Comparison of ENCODE assay signal across 19 mouse cellular contexts in the genomic region with DNA sequence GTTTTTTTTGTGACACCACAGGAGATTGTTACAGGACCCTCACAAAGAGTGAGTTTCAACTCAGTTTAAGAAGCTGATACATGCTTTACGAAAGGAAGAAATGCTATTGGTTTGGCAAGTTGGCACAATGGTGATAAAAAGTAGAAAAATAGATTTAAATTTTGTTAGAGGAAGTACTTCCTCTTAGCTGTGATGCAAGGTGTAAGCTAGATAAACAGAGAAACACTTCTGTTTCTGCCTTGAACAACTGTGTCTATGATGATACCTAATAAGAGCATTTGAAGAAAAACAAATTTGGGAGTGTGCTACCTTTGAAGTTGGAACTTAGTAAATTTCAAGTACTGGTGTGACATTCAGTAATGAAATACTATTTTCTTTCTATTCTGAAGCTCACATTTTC. TPM values are rescaled to one million over a fixed set of nuclear protein-coding genes. Genes with fewer than 3 reads are reported as not detected.
DNase-seq lines count a peak whose midpoint lies in the region; ATAC-seq and TF ChIP-seq lines count a peak whose summit lies in the region.
"Had no signal": no experiment of that assay in that cellular context is flagged by ENCODE, and none has a peak within 500 bp of the region (broad histone marks: within the 10 kb centered on the region; RNA-seq: fewer than 3 reads in every experiment).

No protein-coding gene starts in this region.

- peaks cover 16 to 46% of the 10 kb centered on the region in 2 experiments for H3K36me3 ChIP-seq in MEL (ENCODE audit: control insufficient read depth in 1 of 2, insufficient read depth in 2 of 2, low read length in 2 of 2)

- H3K27ac ChIP-seq in MEL (ENCODE audit: control insufficient read depth, low read depth, low read length) = peak overlapping the region; percentile 21; the same call in 1 of the 2 replicates
- H3K27ac ChIP-seq: embryonic facial prominence, embryonic 12.5 days; forebrain, embryonic 15.5 days; heart, adult 2 months; hindbrain, embryonic 12.5 days had no signal

- H3K9ac ChIP-seq in MEL (ENCODE audit: control insufficient read depth, low read depth, low read length, poor library complexity, severe bottlenecking) = no peak overlapping the region
- H3K9ac ChIP-seq: embryonic facial prominence, embryonic 12.5 days; forebrain, embryonic 15.5 days; heart, embryonic 12.5 days; hindbrain, embryonic 12.5 days had no signal

- no peak for TF ChIP-seq POLR2A in MEL (IDR thresholded peaks at IDR 0.05; ENCODE audit: control insufficient read depth in 1 of 2, insufficient read depth in 1 of 2, low read depth in 1 of 2, low read length in 2 of 2, poor library complexity in 1 of 2)

- TF ChIP-seq RAD21 in MEL (IDR thresholded peaks at IDR 0.05; ENCODE audit: low read depth, low read length) = no peak

- peak; percentile 48 to 67; a peak in 2 of 4 replicates for TF ChIP-seq EP300 in MEL (IDR thresholded peaks at IDR 0.05; ENCODE audit: low read depth in 1 of 2, low read length in 2 of 2)

- H3K27me3 ChIP-seq in MEL (ENCODE audit: control insufficient read depth in 1 of 2, insufficient read depth in 2 of 2, low read length in 2 of 2) = no peaks in the 10 kb centered on the region
- H3K27me3 ChIP-seq: embryonic facial prominence, embryonic 12.5 days; forebrain, embryonic 15.5 days; heart, embryonic 12.5 days; hindbrain, embryonic 12.5 days had no signal

- H3K79me2 ChIP-seq in MEL (ENCODE audit: control insufficient read depth, insufficient read depth, low read length, poor library complexity) = peaks cover 53% of the 10 kb centered on the region

- peaks cover 4 to 7% of the 10 kb centered on the region in 2 experiments; a peak in 3 of 4 replicates for H3K4me1 ChIP-seq in MEL (ENCODE audit: control insufficient read depth in 1 of 2, insufficient read depth in 2 of 2, low read length in 2 of 2)

- DNase-seq in 416B (ENCODE audit: low read depth) (peak; percentile 13), MEL (ENCODE audit: low read depth, low spot score) (peak; percentile 64)
- DNase-seq in adrenal gland, postnatal 36 days = no peak
- DNase-seq in kidney, adult 8-10 months = no peak
- DNase-seq in lung, adult 18-20 months = no peak
- DNase-seq: adrenal gland, adult 8-10 months; cerebellum, adult 11 months; cerebellum, adult 8-10 months; cerebellum, postnatal 14 days; gastrocnemius, postnatal 10 days; heart, adult 2 months; heart, postnatal 36 days had no signal

- H3K4me3 ChIP-seq in MEL (ENCODE audit: control insufficient read depth in 1 of 2, insufficient read depth in 1 of 2, low read depth in 2 of 2, low read length in 2 of 2) = no peak overlapping the region
- H3K4me3 ChIP-seq: embryonic facial prominence, embryonic 12.5 days; forebrain, embryonic 15.5 days; heart, adult 2 months; heart, embryonic 12.5 days; hindbrain, embryonic 12.5 days had no signal

- peak; percentile 57 for ATAC-seq in granulocyte monocyte progenitor cell, adult 5-6 weeks (replicated peaks; ENCODE audit: poor library complexity, severe bottlenecking)
- ATAC-seq in monocyte, adult 5-6 weeks (replicated peaks; ENCODE audit: insufficient number of reproducible peaks, low FRiP score, low TSS enrichment, poor library complexity, severe bottlenecking) = peak; percentile 68
- ATAC-seq: forebrain, embryonic 15.5 days; hindbrain, embryonic 16.5 days had no signal

- no peak for TF ChIP-seq CTCF in MEL (IDR thresholded peaks at IDR 0.05 in 2 of 3, conservative IDR thresholded peaks at IDR 0.05 in 1 of 3; ENCODE audit: control insufficient read depth in 1 of 3, insufficient read depth in 1 of 3, low read depth in 2 of 3, low read length in 3 of 3, poor library complexity in 1 of 3, severe bottlenecking in 1 of 3)

- no peaks in the 10 kb centered on the region for H3K9me3 ChIP-seq in MEL (replicated peaks; ENCODE audit: insufficient read depth, low read length)
- H3K9me3 ChIP-seq: embryonic facial prominence, embryonic 12.5 days; forebrain, embryonic 15.5 days; heart, embryonic 12.5 days; hindbrain, embryonic 12.5 days had no signal

TF ChIP-seq in MEL, 35 proteins besides CTCF, POLR2A, EP300 and RAD21:
- TF ChIP-seq TBP (IDR thresholded peaks at IDR 0.05; ENCODE audit: low read depth, low read length) (no peak), SIN3A (IDR thresholded peaks at IDR 0.05; ENCODE audit: low read length) (peak; percentile 63), ETS1 (IDR thresholded peaks at IDR 0.05; ENCODE audit: low read depth, low read length) (0 out of 2 replicates have a peak, but pooled peaks have one; percentile 33), USF2 (IDR thresholded peaks at IDR 0.05; ENCODE audit: borderline replicate concordance in 1 of 2, insufficient read depth in 1 of 2, low read depth in 1 of 2, low read length in 2 of 2) (no peak), GATA1 (IDR thresholded peaks at IDR 0.05; ENCODE audit: low read depth, low read length) (peak; percentile 58), HCFC1 (IDR thresholded peaks at IDR 0.05; ENCODE audit: low read depth, low read length) (no peak), TCF12 (IDR thresholded peaks at IDR 0.05; ENCODE audit: low read depth, low read length) (0 out of 2 replicates have a peak, but pooled peaks have one; percentile 27), TAL1 (IDR thresholded peaks at IDR 0.05; ENCODE audit: low read length) (peak; percentile 53), MYC (IDR thresholded peaks at IDR 0.05; ENCODE audit: low read depth, low read length) (0 out of 2 replicates have a peak, but pooled peaks have one; percentile 42), E2F4 (IDR thresholded peaks at IDR 0.05; ENCODE audit: borderline replicate concordance, low read depth, low read length) (no peak), RCOR1 (IDR thresholded peaks at IDR 0.05; ENCODE audit: low read depth, low read length) (peak; percentile 40; the same call in 1 of the 2 replicates)

RNA-seq across cellular contexts. Expression of a gene that starts 5.9 kb away (rescaled TPM):
- total RNA-seq in MEL (2012; rRNA removed) = 47.4 and 52.0 TPM in 2 replicates
- 10 to 100 TPM in 1 of 2 experiments, not detected in 1; 41.1 TPM for polyA plus RNA-seq in MEL (2012; ENCODE audit: insufficient read depth in 1 of 2, insufficient read length in 2 of 2, low read depth in 1 of 2, low replicate concordance in 2 of 2, missing spikeins in 1 of 2)
- total RNA-seq in granulocyte monocyte progenitor cell, adult 5-6 weeks (2014; fragmentation: Nextera tagmentation) = 54.1 and 62.1 TPM in 2 replicates
- total RNA-seq in granulocyte monocyte progenitor cell, adult 5-6 weeks (2017) = 75.9 and 82.9 TPM in 2 replicates
- total RNA-seq in monocyte, adult 5-6 weeks (2017) = 149 to 236 TPM (median 155 TPM) in 3 replicates
- total RNA-seq in adrenal gland, postnatal 36 days (2021) = 10 to 100 TPM; 50.5 to 53.4 TPM

Comparison
In these comparisons a context has a peak if more than half of its experiments do, and no peak if none do; other contexts are left out.
1. DNase-seq: peak in 416B (single experiment) and MEL (single experiment); none in adrenal gland, postnatal 36 days (0 of 2), kidney, adult 8-10 months (0 of 2) and lung, adult 18-20 months (0 of 2).